Mouse (Mus musculus): Measurements from ENCODE around the gene Rps9. TPM values are rescaled to one million over a fixed set of nuclear protein-coding genes. Genes with fewer than 3 reads are reported as not detected.

The Rps9 gene
- total and polyA plus RNA-seq, 3 experiments, result 2,959 to 5,555 (median 4,060) TPM

DNA sequence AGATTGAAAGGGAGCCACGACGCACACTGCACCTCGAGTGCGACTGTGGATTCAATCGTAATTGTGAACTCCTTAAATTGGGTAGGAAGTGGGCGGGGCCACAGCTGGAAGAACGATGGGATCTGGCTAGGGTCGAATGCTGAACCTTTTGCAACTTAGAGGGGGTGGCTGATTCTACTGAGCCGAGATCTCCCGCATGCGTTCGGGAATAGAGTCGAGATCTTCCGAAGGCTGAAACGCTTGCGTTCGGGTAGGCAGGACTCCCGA, 10.1 kb upstream of the Rps9 start:
- dilution Hi-C loops (cut with MboI; ENCODE audit: extremely low pct_ligation_motif_present, extremely low pct_unique_long_range_greater_than_20kb, low sequenced_read_pairs), result no loop called here
- H3K9me3 ChIP-seq (replicated peaks; ENCODE audit: low read length), result no peaks in the 10 kb centered on the region
- H3K27me3 ChIP-seq (replicated peaks), result no peaks in the 10 kb centered on the region
- peaks cover 13% of the 10 kb centered on the region for H3K79me2 ChIP-seq (replicated peaks; ENCODE audit: control insufficient read depth, extremely low read depth, insufficient read depth, poor library complexity, severe bottlenecking)
- peak overlapping the region; percentile 89 for H3K27ac ChIP-seq (ENCODE audit: insufficient read depth, low read depth)
- TF ChIP-seq TCF12 (IDR thresholded peaks at IDR 0.05; ENCODE audit: low read depth, low read length), result no peak
- TF ChIP-seq MXI1 (IDR thresholded peaks at IDR 0.05; ENCODE audit: low read depth, low read length), result peak; percentile 58; the same call in 1 of the 2 replicates
- no peak for TF ChIP-seq RAD21 (IDR thresholded peaks at IDR 0.05; ENCODE audit: low read depth, low read length)
- TF ChIP-seq KAT2A (IDR thresholded peaks at IDR 0.05; ENCODE audit: insufficient replicate concordance, low read length), result 0 out of 2 replicates have a peak, but pooled peaks have one; percentile 5
- TF ChIP-seq MYC (IDR thresholded peaks at IDR 0.05; ENCODE audit: low read depth, low read length), result 0 out of 2 replicates have a peak, but pooled peaks have one; percentile 39
- TF ChIP-seq CHD1 (IDR thresholded peaks at IDR 0.05; ENCODE audit: low read depth, low read length), result 0 out of 2 replicates have a peak, but pooled peaks have one; percentile 51
- TF ChIP-seq MAX (IDR thresholded peaks at IDR 0.05; ENCODE audit: low read length), result peak; percentile 76; the same call in 1 of the 2 replicates
- TF ChIP-seq POLR2AphosphoS2 (IDR thresholded peaks at IDR 0.05; ENCODE audit: low read depth, low read length), result 0 out of 2 replicates have a peak, but pooled peaks have one; percentile 73
- TF ChIP-seq SMC3 (IDR thresholded peaks at IDR 0.05; ENCODE audit: low read depth, low read length), result no peak
- TF ChIP-seq NRF1 (IDR thresholded peaks at IDR 0.05; ENCODE audit: low read depth, low read length), result 0 out of 2 replicates have a peak, but pooled peaks have one; percentile 3
- TF ChIP-seq MAZ (IDR thresholded peaks at IDR 0.05; ENCODE audit: low read depth, low read length), result peak; percentile 12; the same call in 1 of the 2 replicates
- H3K4me1 ChIP-seq (ENCODE audit: control insufficient read depth in 1 of 2, insufficient read depth in 2 of 2), result peaks cover 0 to 33% of the 10 kb centered on the region in 2 experiments; a peak in 3 of 4 replicates
- H3K4me2 ChIP-seq (ENCODE audit: insufficient read depth, low read depth, poor library complexity, severe bottlenecking), result peak overlapping the region; percentile 57
- peak overlapping the region; percentile 93 for H3K9ac ChIP-seq (ENCODE audit: insufficient read depth, low read depth)
- H3K4me3 ChIP-seq (replicated peaks in 1 of 3; ENCODE audit: low read depth in 2 of 3, low read length in 2 of 3, poor library complexity in 1 of 3), result peak overlapping the region; percentile 63 to 100 (median 77)
- H3K36me3 ChIP-seq (replicated peaks in 1 of 2; ENCODE audit: control insufficient read depth in 1 of 2, insufficient read depth in 1 of 2, low read length in 1 of 2), result peaks cover 12 to 48% of the 10 kb centered on the region in 2 experiments
- no peak for DNase-seq (ENCODE audit: extremely low read depth)
- in situ Hi-C loops (cut with MboI; ENCODE audit: low pct_ligation_motif_present, low pct_unique_long_range_greater_than_20kb, low sequenced_read_pairs), result no loop called here

DNA sequence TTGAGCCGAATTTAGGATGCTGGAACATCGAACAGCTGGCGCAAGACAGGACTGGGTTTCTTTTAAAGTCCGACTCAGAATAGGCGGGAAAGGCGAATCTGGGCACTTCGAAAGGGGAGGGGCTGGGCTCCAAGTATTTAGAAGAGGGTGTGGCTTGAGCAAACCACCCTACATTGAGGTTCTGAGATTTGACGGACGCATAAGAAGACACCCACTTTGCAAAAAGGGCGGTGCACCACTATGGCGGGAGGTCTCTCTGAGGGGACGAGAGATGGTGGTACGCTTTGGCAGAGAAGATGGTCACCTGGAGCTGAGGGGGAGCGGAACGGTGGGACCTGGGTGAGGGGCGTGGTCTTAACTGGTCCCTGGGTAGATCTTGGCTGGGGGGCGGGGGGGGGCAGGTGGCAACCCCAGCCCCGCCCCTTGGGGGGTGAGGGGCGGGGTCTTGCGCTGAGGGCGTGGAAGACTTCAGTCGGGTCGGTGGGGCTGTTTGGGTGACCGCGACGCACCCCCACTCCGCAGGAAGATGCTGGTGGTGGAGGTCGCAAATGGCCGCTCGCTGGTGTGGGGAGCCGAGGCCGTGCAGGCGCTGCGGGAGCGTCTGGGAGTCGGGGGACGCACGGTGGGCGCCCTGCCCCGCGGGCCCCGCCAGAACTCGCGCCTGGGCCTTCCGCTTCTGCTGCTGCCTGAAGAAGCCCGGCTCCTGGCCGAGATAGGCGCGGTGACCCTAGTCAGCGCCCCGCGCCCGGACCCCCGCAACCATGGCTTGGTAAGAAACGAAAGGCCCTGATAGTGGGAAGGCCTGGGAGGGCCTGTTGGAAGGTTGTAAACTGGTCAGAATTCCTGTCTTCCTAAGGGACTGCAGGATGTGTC, 9.5 kb upstream of the Rps9 start:
- Histone ChIP-seq H3K4me2 (ENCODE audit: insufficient read depth, low read depth, poor library complexity, severe bottlenecking) (peak overlapping the region; percentile 83), H3K27me3 (replicated peaks) (no peaks in the 10 kb centered on the region), H3K9me3 (replicated peaks; ENCODE audit: low read length) (no peaks in the 10 kb centered on the region), H3K4me3 (replicated peaks in 1 of 3; ENCODE audit: low read depth in 2 of 3, low read length in 2 of 3, poor library complexity in 1 of 3) (peak overlapping the region; percentile 66 to 100 (median 77)), H3K36me3 (replicated peaks in 1 of 2; ENCODE audit: control insufficient read depth in 1 of 2, insufficient read depth in 1 of 2, low read length in 1 of 2) (peaks cover 12 to 53% of the 10 kb centered on the region in 2 experiments), H3K79me2 (replicated peaks; ENCODE audit: control insufficient read depth, extremely low read depth, insufficient read depth, poor library complexity, severe bottlenecking) (peaks cover 13% of the 10 kb centered on the region), H3K27ac (ENCODE audit: insufficient read depth, low read depth) (peak overlapping the region; percentile 89), H3K9ac (ENCODE audit: insufficient read depth, low read depth) (peak overlapping the region; percentile 93), H3K4me1 (ENCODE audit: control insufficient read depth in 1 of 2, insufficient read depth in 2 of 2) (peaks cover 0 to 33% of the 10 kb centered on the region in 2 experiments; a peak in 3 of 4 replicates)
- in situ Hi-C loops (cut with MboI; ENCODE audit: low pct_ligation_motif_present, low pct_unique_long_range_greater_than_20kb, low sequenced_read_pairs) (no loop called here), dilution Hi-C loops (cut with MboI; ENCODE audit: extremely low pct_ligation_motif_present, extremely low pct_unique_long_range_greater_than_20kb, low sequenced_read_pairs) (no loop called here)
- peak; percentile 95 for DNase-seq (ENCODE audit: extremely low read depth)
- TF ChIP-seq JUND (conservative IDR thresholded peaks at IDR 0.05; ENCODE audit: low read depth, low read length) (no peak), MAFK (IDR thresholded peaks at IDR 0.05; ENCODE audit: insufficient replicate concordance, low read length) (no peak), TBP (conservative IDR thresholded peaks at IDR 0.05; ENCODE audit: low read depth, low read length) (no peak), NELFE (IDR thresholded peaks at IDR 0.05; ENCODE audit: low read depth, low read length) (no peak), MXI1 (IDR thresholded peaks at IDR 0.05; ENCODE audit: low read depth, low read length) (no peak; the same call in 1 of the 2 replicates), MAX (IDR thresholded peaks at IDR 0.05; ENCODE audit: low read length) (0 out of 2 replicates have a peak, but pooled peaks have one; percentile 2), POLR2AphosphoS2 (IDR thresholded peaks at IDR 0.05; ENCODE audit: low read depth, low read length) (no peak), UBTF (IDR thresholded peaks at IDR 0.05; ENCODE audit: low read depth, low read length) (no peak), USF2 (conservative IDR thresholded peaks at IDR 0.05; ENCODE audit: low read depth, low read length) (no peak), ELF1 (IDR thresholded peaks at IDR 0.05; ENCODE audit: low read depth, low read length) (no peak), MEF2A (IDR thresholded peaks at IDR 0.05; ENCODE audit: borderline replicate concordance, low read depth, low read length) (no peak), SIN3A (IDR thresholded peaks at IDR 0.05; ENCODE audit: low read length) (peak; percentile 79), CHD1 (IDR thresholded peaks at IDR 0.05; ENCODE audit: low read depth, low read length) (no peak), E2F4 (IDR thresholded peaks at IDR 0.05; ENCODE audit: insufficient replicate concordance, low read depth, low read length) (peak; percentile 87; the same call in 1 of the 2 replicates), GABPA (IDR thresholded peaks at IDR 0.05; ENCODE audit: insufficient replicate concordance, low read depth, low read length) (no peak), ZNF384 (IDR thresholded peaks at IDR 0.05; ENCODE audit: low read depth, low read length) (no peak), USF1 (IDR thresholded peaks at IDR 0.05; ENCODE audit: low read depth, low read length) (no peak), SMC3 (IDR thresholded peaks at IDR 0.05; ENCODE audit: low read depth, low read length) (no peak), KAT2A (IDR thresholded peaks at IDR 0.05; ENCODE audit: insufficient replicate concordance, low read length) (no peak), RCOR1 (conservative IDR thresholded peaks at IDR 0.05; ENCODE audit: low read depth, low read length) (no peak), ZC3H11A (IDR thresholded peaks at IDR 0.05; ENCODE audit: low read depth, low read length) (no peak), BHLHE40 (IDR thresholded peaks at IDR 0.05; ENCODE audit: low read depth, low read length) (no peak), JUN (IDR thresholded peaks at IDR 0.05; ENCODE audit: insufficient read depth, low read depth, low read length) (no peak)

Data from CH12.LX (cell line).